Mouse (Mus musculus): ENCODE data around the gene Mup12. TPM values are rescaled to one million over a fixed set of nuclear protein-coding genes. Genes with fewer than 3 reads are reported as not detected.
"Not testable (repeated sequence)": the region's sequence is repeated elsewhere in the genome, so short reads cannot be mapped to it uniquely, and the experiment has no call there.

Mup12 gene
- not detected in 2 replicates for polyA plus RNA-seq (2012; rRNA removed)

- DNase-seq (ENCODE audit: low read depth), result not testable (repeated sequence)
Observed at GRCm38 (mm10) chr4:60741226-60741625, at the start of gene Mup12. Gene Mup12, minus strand, starts transcription at chr4:60741326.

Other genes starting within 250 kb of the Mup12 start
- not detected in 2 replicates for gene Mup1, start 239.4 kb downstream of the Mup12 start, polyA plus RNA-seq (2012; rRNA removed)
- gene Mup10, start 159.1 kb downstream of the Mup12 start, polyA plus RNA-seq (2012; rRNA removed), result not detected in 2 replicates
- gene Mup11, start 78.9 kb downstream of the Mup12 start, polyA plus RNA-seq (2012; rRNA removed), result 0.28 TPM in 1 of 2 replicates, not detected in the other
- gene Mup22, start 80.1 kb upstream of the Mup12 start, polyA plus RNA-seq (2012; rRNA removed), result not detected in 2 replicates

Data from brain, embryonic 14.5 days (tissue).